Mouse (Mus musculus) layer of hippocampus, postnatal 10 days (tissue): ENCODE measurements around the gene Rhbdl2. TPM values are rescaled to one million over a fixed set of nuclear protein-coding genes. Genes with fewer than 3 reads are reported as not detected.

ENCODE experiments used
- DNase-seq, 2 experiments: peaks; one replicate each; pipeline ENCODE4 v3.0.0; 2021; ENCODE audit warnings: low spot score in 2 of 2
- long read RNA-seq: library from polyadenylated mRNA; stranded (forward); transcript quantifications from one replicate; pipeline ENCODE4 v2.0.0, GENCODE M21; 2023
- total RNA-seq, 2 experiments: library from RNA; stranded (reverse); gene quantifications; 2 replicates each; pipeline ENCODE4 v1.2.3; 2021

Rhbdl2 gene
- 1 to 10 TPM; 1.4 to 3.7 TPM for total RNA-seq
- long read RNA-seq, partial matches to known transcripts, result 0 of 2 reads
- long read RNA-seq, other reads (novel, unspliced or antisense), result 2 of 2 reads

GRCm38 (mm10) chr4:123787191-123787985 is at the start of gene Rhbdl2:
Rhbdl2 (plus strand) TSS chr4:123787874.
- peak; percentile 61 to 75 for DNase-seq

- no peak for DNase-seq
Measured at GRCm38 (mm10) chr4:123738708-123739107, 49.0 kb upstream of the Rhbdl2 start.

DNA sequence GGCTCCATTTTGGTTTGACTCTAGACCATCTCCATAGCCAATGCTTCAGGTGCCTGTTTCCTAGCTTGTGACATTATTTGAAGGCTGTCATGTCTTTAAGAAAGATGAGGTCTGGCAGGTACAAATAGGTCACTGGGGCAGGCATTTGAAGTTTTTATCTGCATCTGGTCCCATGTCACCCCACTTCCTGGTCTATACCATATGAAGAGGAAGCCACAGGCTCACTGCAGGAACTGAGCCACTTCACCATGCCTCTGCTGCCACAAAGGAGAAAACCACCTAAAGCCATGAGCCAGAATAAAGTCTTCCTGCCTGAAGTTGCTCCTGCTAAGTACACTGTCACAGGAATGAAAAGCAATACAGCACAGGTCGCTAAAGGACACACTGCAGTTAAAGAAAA is 44.8 kb upstream of the Rhbdl2 start:
- DNase-seq, result no peak

DNA sequence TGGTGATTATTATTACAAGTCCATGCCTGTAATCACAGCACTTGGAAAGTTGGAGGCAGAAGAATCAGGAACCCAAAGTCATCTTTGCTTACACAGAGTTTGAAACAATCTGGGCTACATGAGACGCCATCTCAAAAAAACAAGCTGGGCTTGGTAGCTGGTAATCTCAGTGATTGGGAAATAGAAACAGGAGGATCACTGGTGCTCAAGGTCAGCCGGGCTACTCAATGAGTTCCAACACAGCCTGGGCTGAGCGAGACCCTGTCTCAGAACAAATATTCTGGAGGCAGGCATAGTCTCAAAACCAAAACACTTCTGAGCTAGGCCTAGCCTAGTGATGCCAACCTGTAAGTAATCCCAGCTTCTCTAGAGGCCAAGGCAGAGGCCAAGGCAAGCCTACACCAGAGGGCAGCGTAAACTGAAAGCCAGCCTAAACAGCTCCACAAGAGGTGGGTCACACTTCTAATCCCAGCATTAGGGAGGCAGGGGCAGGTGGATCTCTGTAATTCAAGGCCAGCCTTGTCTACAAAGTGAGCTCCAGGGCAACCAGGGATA is 42.4 kb upstream of the Rhbdl2 start:
- no peak for DNase-seq

- no peak for DNase-seq
Measured at GRCm38 (mm10) chr4:123748726-123749415, 38.8 kb upstream of the Rhbdl2 start.

- peak; percentile 35 to 48 for DNase-seq
Measured at GRCm38 (mm10) chr4:123749484-123750130, 38.1 kb upstream of the Rhbdl2 start.

- peak; percentile 98 to 99 for DNase-seq
Measured at GRCm38 (mm10) chr4:123750152-123750651, 37.5 kb upstream of the Rhbdl2 start, which contains the start of gene Akirin1. Akirin1 (minus strand) TSS chr4:123750345.

DNA sequence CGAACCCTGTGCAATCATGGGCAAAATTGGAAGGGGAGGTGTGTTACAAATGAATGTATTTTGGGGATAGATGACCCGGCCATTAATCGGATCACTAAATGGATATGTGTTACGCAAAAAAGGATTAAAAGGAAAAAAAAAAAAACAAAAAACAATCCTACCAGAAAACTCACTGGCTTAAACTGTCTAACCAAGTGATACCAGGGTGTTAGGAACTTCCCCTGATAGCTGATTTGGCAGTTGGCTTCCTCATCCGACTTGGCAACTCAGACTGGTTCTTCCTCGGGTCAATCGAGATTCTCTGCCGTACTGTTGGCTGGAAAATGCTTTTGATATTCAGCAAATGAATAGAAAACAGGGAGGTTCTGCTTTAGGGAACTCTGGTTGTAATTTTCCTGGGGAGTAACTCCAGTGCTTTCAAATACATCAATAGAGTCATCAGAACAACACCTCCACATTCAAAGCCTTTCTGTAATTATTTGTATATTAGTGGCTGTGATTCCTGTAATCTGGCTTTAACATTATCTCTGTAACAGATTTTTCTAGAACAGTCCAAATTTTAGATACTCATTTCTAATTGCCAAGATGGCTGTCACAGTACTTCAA is 36.9 kb upstream of the Rhbdl2 start:
- peak; percentile 28 to 35 for DNase-seq

GRCm38 (mm10) chr4:123758306-123758705 is 29.4 kb upstream of the Rhbdl2 start:
- no peak for DNase-seq

GRCm38 (mm10) chr4:123765071-123765470 is 22.6 kb upstream of the Rhbdl2 start:
- DNase-seq, result no peak

- DNase-seq, result no peak
Measured at GRCm38 (mm10) chr4:123767807-123768206, 19.9 kb upstream of the Rhbdl2 start.

GRCm38 (mm10) chr4:123768234-123768633 is 19.4 kb upstream of the Rhbdl2 start:
- DNase-seq, result no peak

DNA sequence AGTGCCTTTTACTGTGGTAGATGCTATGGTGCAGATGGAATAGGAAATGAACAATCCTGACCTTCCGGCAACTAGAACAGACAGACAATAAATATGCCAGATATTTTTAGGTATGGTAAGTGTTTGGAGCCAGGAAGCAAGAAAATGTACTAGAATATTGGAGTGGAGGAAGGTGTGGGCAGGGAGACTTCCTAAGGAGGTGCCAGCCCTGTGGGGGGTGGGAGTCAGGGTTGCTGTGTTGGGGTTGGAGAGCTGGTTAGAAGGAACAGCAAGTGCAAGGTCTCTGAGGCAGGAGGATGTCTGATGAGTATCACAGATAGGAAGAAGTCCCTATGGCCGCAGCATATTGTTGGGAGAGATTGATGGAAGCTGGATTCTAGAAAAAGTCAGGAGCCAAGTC is 5.0 kb downstream of the Rhbdl2 start:
- DNase-seq, result no peak

DNA sequence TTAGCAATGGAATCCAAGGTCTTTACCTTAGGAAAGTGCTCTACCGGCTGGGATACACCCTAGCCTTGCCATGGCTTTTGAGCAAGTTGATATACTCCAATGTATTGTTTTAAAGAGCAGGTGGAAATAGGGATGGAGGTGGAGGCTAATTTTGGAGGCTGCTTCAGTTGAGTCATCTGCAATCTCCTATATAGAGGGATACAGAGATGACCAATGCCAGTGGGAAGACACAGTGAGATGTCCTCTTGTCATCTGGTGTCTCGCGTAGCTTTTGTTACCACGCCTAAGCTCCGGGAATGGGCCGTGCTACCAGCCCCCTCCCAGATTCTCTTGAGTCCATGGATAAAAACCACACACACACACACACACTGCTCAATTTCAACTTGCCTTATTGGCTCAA is 5.5 kb downstream of the Rhbdl2 start:
- no peak for DNase-seq

DNA sequence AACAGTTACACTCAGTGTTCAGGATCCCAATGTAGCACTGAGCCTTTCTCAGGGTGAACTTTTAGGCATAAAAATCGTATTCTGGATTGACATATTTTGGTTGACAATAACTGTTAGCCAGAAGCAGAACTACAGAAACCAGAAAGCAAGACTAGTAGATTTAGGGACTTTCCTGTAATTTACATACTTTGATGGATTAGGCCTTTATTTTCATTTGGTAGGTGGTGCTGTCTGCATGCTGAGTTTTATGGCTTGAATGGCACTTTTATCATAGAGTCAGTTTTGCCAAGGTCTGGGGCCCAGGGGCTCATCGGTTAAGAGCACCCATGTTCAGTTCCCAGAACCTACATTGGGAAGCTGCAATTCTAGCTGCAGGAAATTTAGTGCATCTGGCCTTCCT is 7.4 kb downstream of the Rhbdl2 start:
- DNase-seq, result no peak

DNA sequence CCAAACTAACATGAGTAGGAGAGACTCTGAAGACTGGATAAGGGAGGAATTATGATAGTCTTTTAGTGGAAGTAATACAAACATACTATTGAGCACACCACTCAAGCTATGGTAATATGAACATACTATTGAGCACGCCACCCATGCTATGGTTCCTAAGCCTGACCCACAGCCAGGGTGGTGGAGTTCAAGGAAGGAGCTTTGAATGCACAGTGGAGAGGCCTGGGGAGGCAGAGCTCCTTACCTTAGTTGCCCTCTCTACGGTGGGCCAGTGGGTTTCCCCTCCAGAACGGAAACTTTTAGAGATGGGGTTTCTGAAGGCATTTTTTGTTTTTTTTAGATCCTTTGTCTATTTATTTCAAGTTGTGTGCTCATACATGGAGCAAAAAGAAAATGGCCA is 9.7 kb downstream of the Rhbdl2 start:
- no peak for DNase-seq

- DNase-seq, result peak; percentile 62 to 68
Measured at GRCm38 (mm10) chr4:123797856-123798255, 10.2 kb downstream of the Rhbdl2 start.

- DNase-seq, result no peak
Measured at GRCm38 (mm10) chr4:123803642-123804041, 16.0 kb downstream of the Rhbdl2 start.

DNA sequence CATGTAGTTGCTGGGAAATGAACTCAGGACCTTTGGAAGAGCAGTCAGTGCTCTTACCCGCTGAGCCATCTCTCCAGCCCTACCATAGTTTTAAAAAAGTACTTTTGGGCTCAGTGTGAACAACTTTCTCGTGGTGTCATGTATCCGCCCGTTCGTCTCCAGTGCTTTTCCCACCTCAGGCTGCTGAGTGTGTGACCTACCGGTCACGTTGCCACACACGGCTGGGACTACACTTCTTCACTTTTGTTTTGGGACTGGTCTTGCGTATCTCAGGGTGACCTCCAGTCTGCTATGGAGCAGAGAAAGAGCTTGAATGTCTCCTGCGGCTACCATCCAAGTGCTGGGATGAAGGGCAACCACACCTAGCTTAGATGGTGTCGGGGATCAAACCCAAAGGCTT is 20.6 kb downstream of the Rhbdl2 start:
- DNase-seq, result no peak

GRCm38 (mm10) chr4:123810475-123811295 is 23.0 kb downstream of the Rhbdl2 start:
- DNase-seq, result no peak
